Mouse (Mus musculus) neural tube, embryonic 14.5 days (tissue): ENCODE data around the gene Dnah17. TPM values are rescaled to one million over a fixed set of nuclear protein-coding genes. Genes with fewer than 3 reads are reported as not detected.

Experiments used
- ATAC-seq: fragments of 200-750 bp; cut with Nextera tagmentation; 2 replicates; pipeline ENCODE4 v1.8.0; 2017; ENCODE audit warnings: low read depth, mild to moderate bottlenecking, moderate TSS enrichment, moderate library complexity
- H3K27ac ChIP-seq: fragments of 300-500 bp; sonication (generic); 2 replicates; pipeline ENCODE4 v1.5.1; 2014; ENCODE audit warnings: low read depth, mild to moderate bottlenecking, control low read depth, low read length, moderate library complexity, mixed read lengths
- H3K27me3 ChIP-seq: fragments of 300-500 bp; sonication (generic); 2 replicates; pipeline ENCODE4 v1.6.1; 2014; ENCODE audit warnings: low read length; ENCODE audit not compliant: control insufficient read depth, insufficient read depth
- H3K36me3 ChIP-seq: fragments of 300-500 bp; sonication (generic); 2 replicates; pipeline ENCODE4 v1.6.1; 2014; ENCODE audit warnings: low read length, mixed read lengths; ENCODE audit not compliant: control insufficient read depth, insufficient read depth
- H3K4me1 ChIP-seq: fragments of 300-500 bp; sonication (generic); 2 replicates; pipeline ENCODE4 v1.6.1; 2014; ENCODE audit warnings: low read length; ENCODE audit not compliant: control insufficient read depth, insufficient read depth
- H3K4me2 ChIP-seq: fragments of 300-500 bp; sonication (generic); 2 replicates; pipeline ENCODE4 v1.6.1; 2014; ENCODE audit warnings: mild to moderate bottlenecking, low read depth, low read length, control low read depth
- H3K4me3 ChIP-seq: fragments of 300-500 bp; sonication (generic); 2 replicates; pipeline ENCODE4 v1.5.1; 2014; ENCODE audit warnings: low read depth, low read length, control low read depth, mixed read lengths
- H3K9ac ChIP-seq: fragments of 300-500 bp; sonication (generic); replicated peaks from 2 replicates; pipeline ENCODE4 v1.6.1; 2014; ENCODE audit warnings: low read depth, mild to moderate bottlenecking, control low read depth, low read length, mixed read lengths
- H3K9me3 ChIP-seq: fragments of 300-500 bp; sonication (generic); 2 replicates; pipeline ENCODE4 v1.6.1; 2016; ENCODE audit warnings: low read length; ENCODE audit not compliant: control insufficient read depth
- WGBS: fragments of 180-500 bp; shearing (Covaris S2); extraction: QIAGEN DNeasy Blood & Tissue Kit; methylation state at CpG from one replicate; pipeline ENCODE4 v1.1.7; 2014; 5-methylcytosine and 5-hydroxymethylcytosine counted together
- polyA plus RNA-seq: library from polyadenylated mRNA; unstranded; fragments of >200 nt; fragmentation: Nextera tagmentation; extraction: Ambion mirVana; gene quantifications from 2 replicates; pipeline ENCODE4 v1.2.1, GENCODE M21; 2014

Dnah17 gene
- polyA plus RNA-seq, 1 experiment from 2014 or later: 0.43 TPM

GRCm38 (mm10) chr11:118035068-118035467 lies 95.4 kb downstream of the Dnah17 start:
- H3K4me3 ChIP-seq: no peak overlapping the region
- no peaks in the 10 kb centered on the region for H3K9me3 ChIP-seq
- ATAC-seq: no peak
- H3K36me3 ChIP-seq: no peaks in the 10 kb centered on the region
- no peak overlapping the region for H3K9ac ChIP-seq
- H3K4me2 ChIP-seq: no peak overlapping the region
- no peaks in the 10 kb centered on the region for H3K4me1 ChIP-seq
- 75% methylated on average over 9 of the region's 9 CpGs for WGBS
- H3K27me3 ChIP-seq: no peaks in the 10 kb centered on the region
- H3K27ac ChIP-seq: no peak overlapping the region

- Histone ChIP-seq H3K4me2 (no peak overlapping the region), H3K27me3 (no peaks in the 10 kb centered on the region), H3K9ac (no peak overlapping the region), H3K4me1 (no peaks in the 10 kb centered on the region), H3K27ac (no peak overlapping the region), H3K36me3 (no peaks in the 10 kb centered on the region), H3K4me3 (no peak overlapping the region), H3K9me3 (no peaks in the 10 kb centered on the region)
- 88% methylated on average over 13 of the region's 13 CpGs for WGBS
- no peak for ATAC-seq
Observed at GRCm38 (mm10) chr11:118034395-118034794, 96.0 kb downstream of the Dnah17 start.

GRCm38 (mm10) chr11:118031134-118031533 lies 99.3 kb downstream of the Dnah17 start:
- Histone ChIP-seq H3K4me3 (no peak overlapping the region), H3K27ac (no peak overlapping the region), H3K27me3 (no peaks in the 10 kb centered on the region), H3K9ac (no peak overlapping the region), H3K4me2 (no peak overlapping the region), H3K36me3 (peaks cover 3% of the 10 kb centered on the region; the same call in 1 of the 2 replicates), H3K9me3 (no peaks in the 10 kb centered on the region), H3K4me1 (no peaks in the 10 kb centered on the region)
- ATAC-seq: no peak
- 96% methylated on average over 9 of the region's 9 CpGs for WGBS

GRCm38 (mm10) chr11:118029170-118029569 lies 101.3 kb downstream of the Dnah17 start:
- H3K4me2 ChIP-seq: no peak overlapping the region
- no peak for ATAC-seq
- H3K36me3 ChIP-seq: peaks cover 4% of the 10 kb centered on the region; the same call in 1 of the 2 replicates
- H3K27ac ChIP-seq: no peak overlapping the region
- no peak overlapping the region for H3K9ac ChIP-seq
- 94% methylated on average over 6 of the region's 6 CpGs for WGBS
- no peaks in the 10 kb centered on the region for H3K4me1 ChIP-seq
- no peaks in the 10 kb centered on the region for H3K9me3 ChIP-seq
- no peaks in the 10 kb centered on the region for H3K27me3 ChIP-seq
- no peak overlapping the region for H3K4me3 ChIP-seq

GRCm38 (mm10) chr11:118024111-118024510 lies 106.3 kb downstream of the Dnah17 start:
- Histone ChIP-seq H3K9me3 (no peaks in the 10 kb centered on the region), H3K4me1 (no peaks in the 10 kb centered on the region), H3K4me2 (no peak overlapping the region), H3K27me3 (no peaks in the 10 kb centered on the region), H3K4me3 (no peak overlapping the region), H3K36me3 (peaks cover 8% of the 10 kb centered on the region), H3K9ac (no peak overlapping the region), H3K27ac (no peak overlapping the region)
- no peak for ATAC-seq
- 89% methylated on average over 2 of the region's 2 CpGs for WGBS

- Histone ChIP-seq H3K4me2 (no peak overlapping the region), H3K4me3 (no peak overlapping the region), H3K4me1 (no peaks in the 10 kb centered on the region), H3K27ac (no peak overlapping the region), H3K27me3 (no peaks in the 10 kb centered on the region), H3K36me3 (peaks cover 8% of the 10 kb centered on the region), H3K9me3 (no peaks in the 10 kb centered on the region), H3K9ac (no peak overlapping the region)
- no peak for ATAC-seq
- WGBS: 93% methylated on average over 7 of the region's 7 CpGs
Observed at GRCm38 (mm10) chr11:118023475-118023874, 107.0 kb downstream of the Dnah17 start.

GRCm38 (mm10) chr11:118021806-118022205 lies 108.6 kb downstream of the Dnah17 start:
- H3K36me3 ChIP-seq: peaks cover 8% of the 10 kb centered on the region
- H3K9ac ChIP-seq: no peak overlapping the region
- no peaks in the 10 kb centered on the region for H3K4me1 ChIP-seq
- ATAC-seq: no peak
- WGBS: 85% methylated on average over 1 of the region's 1 CpGs
- H3K27ac ChIP-seq: no peak overlapping the region
- H3K4me3 ChIP-seq: no peak overlapping the region
- H3K9me3 ChIP-seq: no peaks in the 10 kb centered on the region
- no peak overlapping the region for H3K4me2 ChIP-seq
- no peaks in the 10 kb centered on the region for H3K27me3 ChIP-seq

- Histone ChIP-seq H3K4me1 (no peaks in the 10 kb centered on the region), H3K9me3 (no peaks in the 10 kb centered on the region), H3K36me3 (peaks cover 6% of the 10 kb centered on the region), H3K27ac (no peak overlapping the region), H3K4me2 (no peak overlapping the region), H3K9ac (no peak overlapping the region), H3K27me3 (no peaks in the 10 kb centered on the region), H3K4me3 (no peak overlapping the region)
- WGBS: 96% methylated on average over 4 of the region's 4 CpGs
- ATAC-seq: no peak
Observed at GRCm38 (mm10) chr11:118018328-118018727, 112.1 kb downstream of the Dnah17 start.

GRCm38 (mm10) chr11:118015381-118016145 lies 114.9 kb downstream of the Dnah17 start:
- 91% methylated on average over 8 of the region's 8 CpGs for WGBS
- H3K27ac ChIP-seq: no peak overlapping the region
- H3K9me3 ChIP-seq: no peaks in the 10 kb centered on the region
- H3K4me3 ChIP-seq: no peak overlapping the region
- H3K27me3 ChIP-seq: no peaks in the 10 kb centered on the region
- no peak for ATAC-seq
- H3K4me2 ChIP-seq: no peak overlapping the region
- 0 out of 2 replicates have a peak, but pooled peaks cover 2% of the 10 kb centered on the region for H3K4me1 ChIP-seq
- no peak overlapping the region for H3K9ac ChIP-seq
- H3K36me3 ChIP-seq: peaks cover 6% of the 10 kb centered on the region
